Mouse (Mus musculus) kidney, embryonic 16.5 days (tissue): ENCODE measurements at regions not wholly inside any gene's neighbourhood (a gene's known extent, or its start where the extent isn't known, plus 50 kb on each side); places are given as distances from the start of the nearest gene placed in this dataset.

Experiments
- ATAC-seq: fragments of 200-750 bp; cut with Nextera tagmentation; 2 replicates; pipeline ENCODE4 v1.8.0; 2017; ENCODE audit warnings: moderate TSS enrichment; ENCODE audit not compliant: low FRiP score, low TSS enrichment
- H3K27ac ChIP-seq: fragments of 300-500 bp; sonication (generic); 2 replicates; pipeline ENCODE4 v1.5.1; 2014; ENCODE audit warnings: low read length
- H3K27me3 ChIP-seq: fragments of 300-500 bp; sonication (generic); 2 replicates; pipeline ENCODE4 v1.6.1; 2014; ENCODE audit warnings: low read length, control low read depth, mixed read lengths; ENCODE audit not compliant: insufficient read depth
- H3K36me3 ChIP-seq: fragments of 300-500 bp; sonication (generic); 2 replicates; pipeline ENCODE4 v1.6.1; 2014; ENCODE audit warnings: low read length, control low read depth, mixed read lengths; ENCODE audit not compliant: insufficient read depth
- H3K4me1 ChIP-seq: fragments of 300-500 bp; sonication (generic); 2 replicates; pipeline ENCODE4 v1.6.1; 2014; ENCODE audit warnings: low read length, control low read depth, mixed read lengths; ENCODE audit not compliant: insufficient read depth
- H3K4me2 ChIP-seq: fragments of 300-500 bp; sonication (generic); replicated peaks from 2 replicates; pipeline ENCODE4 v1.6.1; 2014; ENCODE audit warnings: low read depth, low read length
- H3K4me3 ChIP-seq: fragments of 300-500 bp; sonication (generic); 2 replicates; pipeline ENCODE4 v1.5.1; 2014; ENCODE audit warnings: mild to moderate bottlenecking, low read length
- H3K9ac ChIP-seq: fragments of 300-500 bp; sonication (generic); replicated peaks from 2 replicates; pipeline ENCODE4 v1.6.1; 2014; ENCODE audit warnings: low read length
- H3K9me3 ChIP-seq: fragments of 300-500 bp; sonication (generic); 2 replicates; pipeline ENCODE4 v1.6.1; 2016; ENCODE audit warnings: low read length, control low read depth
- WGBS: fragments of 180-500 bp; shearing (Covaris S2); extraction: QIAGEN DNeasy Blood & Tissue Kit; methylation state at CpG from one replicate; pipeline ENCODE4 v1.1.7; 2014; 5-methylcytosine and 5-hydroxymethylcytosine counted together

- WGBS: 81% methylated on average over 3 of the region's 3 CpGs
- H3K4me3 ChIP-seq: no peak overlapping the region
- ATAC-seq: no peak
- no peak overlapping the region for H3K4me2 ChIP-seq
- H3K9ac ChIP-seq: no peak overlapping the region
- no peaks in the 10 kb centered on the region for H3K9me3 ChIP-seq
- H3K27me3 ChIP-seq: no peaks in the 10 kb centered on the region
- no peak overlapping the region for H3K27ac ChIP-seq
- no peaks in the 10 kb centered on the region for H3K36me3 ChIP-seq
- no peaks in the 10 kb centered on the region for H3K4me1 ChIP-seq
These were observed 289.5 kb upstream of the Meox2 start for GRCm38 (mm10) chr12:36818852-36819251.

GRCm38 (mm10) chr12:36826766-36827165 lies 281.6 kb upstream of the Meox2 start:
- Histone ChIP-seq H3K4me1 (no peaks in the 10 kb centered on the region), H3K27ac (no peak overlapping the region), H3K4me3 (no peak overlapping the region), H3K4me2 (no peak overlapping the region), H3K9me3 (no peaks in the 10 kb centered on the region), H3K27me3 (no peaks in the 10 kb centered on the region), H3K36me3 (no peaks in the 10 kb centered on the region), H3K9ac (no peak overlapping the region)
- no peak for ATAC-seq
- WGBS: 54% methylated on average over 6 of the region's 6 CpGs

- Histone ChIP-seq H3K9me3 (no peaks in the 10 kb centered on the region), H3K4me2 (no peak overlapping the region), H3K27ac (no peak overlapping the region), H3K27me3 (no peaks in the 10 kb centered on the region), H3K9ac (no peak overlapping the region), H3K36me3 (no peaks in the 10 kb centered on the region), H3K4me3 (no peak overlapping the region), H3K4me1 (no peaks in the 10 kb centered on the region)
- no peak for ATAC-seq
- WGBS: 75% methylated on average over 14 of the region's 14 CpGs
These were observed 276.9 kb upstream of the Meox2 start for GRCm38 (mm10) chr12:36831307-36831997.

- no peaks in the 10 kb centered on the region for H3K4me1 ChIP-seq
- H3K4me3 ChIP-seq: no peak overlapping the region
- H3K9ac ChIP-seq: no peak overlapping the region
- H3K9me3 ChIP-seq: no peaks in the 10 kb centered on the region
- no peaks in the 10 kb centered on the region for H3K36me3 ChIP-seq
- H3K4me2 ChIP-seq: no peak overlapping the region
- ATAC-seq: no peak
- H3K27ac ChIP-seq: no peak overlapping the region
- no peaks in the 10 kb centered on the region for H3K27me3 ChIP-seq
- 100% methylated on average over 1 of the region's 1 CpGs for WGBS
These were observed 265.4 kb upstream of the Meox2 start for GRCm38 (mm10) chr12:36842957-36843356.

GRCm38 (mm10) chr12:36845130-36845529 lies 263.2 kb upstream of the Meox2 start:
- H3K27me3 ChIP-seq: no peaks in the 10 kb centered on the region
- H3K9me3 ChIP-seq: no peaks in the 10 kb centered on the region
- ATAC-seq: peak; percentile 61; the same call in 1 of the 2 replicates
- no peaks in the 10 kb centered on the region for H3K4me1 ChIP-seq
- no peak overlapping the region for H3K4me2 ChIP-seq
- no peak overlapping the region for H3K27ac ChIP-seq
- H3K36me3 ChIP-seq: no peaks in the 10 kb centered on the region
- H3K4me3 ChIP-seq: no peak overlapping the region
- H3K9ac ChIP-seq: no peak overlapping the region

- no peak for ATAC-seq
- H3K27me3 ChIP-seq: no peaks in the 10 kb centered on the region
- H3K9me3 ChIP-seq: no peaks in the 10 kb centered on the region
- H3K4me1 ChIP-seq: no peaks in the 10 kb centered on the region
- 93% methylated on average over 2 of the region's 2 CpGs for WGBS
- H3K4me2 ChIP-seq: no peak overlapping the region
- H3K4me3 ChIP-seq: no peak overlapping the region
- H3K36me3 ChIP-seq: no peaks in the 10 kb centered on the region
- no peak overlapping the region for H3K9ac ChIP-seq
- no peak overlapping the region for H3K27ac ChIP-seq
These were observed 259.3 kb upstream of the Meox2 start for GRCm38 (mm10) chr12:36849086-36849485.

- H3K36me3 ChIP-seq: no peaks in the 10 kb centered on the region
- H3K9ac ChIP-seq: no peak overlapping the region
- 73% methylated on average over 7 of the region's 7 CpGs for WGBS
- no peak overlapping the region for H3K4me3 ChIP-seq
- no peaks in the 10 kb centered on the region for H3K27me3 ChIP-seq
- no peaks in the 10 kb centered on the region for H3K9me3 ChIP-seq
- H3K4me2 ChIP-seq: no peak overlapping the region
- no peaks in the 10 kb centered on the region for H3K4me1 ChIP-seq
- no peak for ATAC-seq
- H3K27ac ChIP-seq: no peak overlapping the region
These were observed 245.2 kb upstream of the Meox2 start for GRCm38 (mm10) chr12:36863113-36863512.

GRCm38 (mm10) chr12:36880724-36881123 lies 227.6 kb upstream of the Meox2 start:
- Histone ChIP-seq H3K4me2 (no peak overlapping the region), H3K27me3 (no peaks in the 10 kb centered on the region), H3K9me3 (no peaks in the 10 kb centered on the region), H3K4me1 (no peaks in the 10 kb centered on the region), H3K4me3 (no peak overlapping the region), H3K27ac (no peak overlapping the region), H3K9ac (no peak overlapping the region), H3K36me3 (no peaks in the 10 kb centered on the region)
- no peak for ATAC-seq
- WGBS: 93% methylated on average over 1 of the region's 1 CpGs

- H3K27ac ChIP-seq: no peak overlapping the region
- no peaks in the 10 kb centered on the region for H3K36me3 ChIP-seq
- no peak for ATAC-seq
- H3K9ac ChIP-seq: no peak overlapping the region
- no peaks in the 10 kb centered on the region for H3K4me1 ChIP-seq
- no peaks in the 10 kb centered on the region for H3K9me3 ChIP-seq
- H3K27me3 ChIP-seq: no peaks in the 10 kb centered on the region
- H3K4me3 ChIP-seq: no peak overlapping the region
- H3K4me2 ChIP-seq: no peak overlapping the region
These were observed 195.0 kb upstream of the Meox2 start for GRCm38 (mm10) chr12:36913364-36913763.

GRCm38 (mm10) chr12:36917576-36918106 lies 190.7 kb upstream of the Meox2 start:
- Histone ChIP-seq H3K27me3 (no peaks in the 10 kb centered on the region), H3K9ac (no peak overlapping the region), H3K4me2 (no peak overlapping the region), H3K4me1 (no peaks in the 10 kb centered on the region), H3K9me3 (no peaks in the 10 kb centered on the region), H3K27ac (no peak overlapping the region), H3K36me3 (no peaks in the 10 kb centered on the region), H3K4me3 (no peak overlapping the region)
- 15% methylated on average over 1 of the region's 1 CpGs for WGBS
- no peak for ATAC-seq
